Mouse (Mus musculus): ENCODE measurements around the gene Krt35. TPM values are rescaled to one million over a fixed set of nuclear protein-coding genes. Genes with fewer than 3 reads are reported as not detected.

Gene Krt35
- total and polyA plus RNA-seq, 3 experiments, result not detected

DNA sequence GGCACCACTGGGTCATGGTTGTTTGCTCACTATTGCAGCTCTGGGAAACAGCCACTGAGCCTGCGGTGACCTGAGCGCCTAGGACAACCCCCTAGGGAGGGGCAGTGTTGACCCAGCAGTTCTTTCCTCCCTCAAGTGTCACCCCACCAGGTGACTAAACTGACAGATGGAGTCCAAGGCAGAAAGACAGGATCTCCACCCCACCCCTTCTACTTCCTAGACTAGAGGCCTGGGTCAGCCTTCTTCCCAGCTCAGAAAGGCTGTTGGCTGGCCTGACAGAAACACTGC, 17.6 kb upstream of the Krt35 start:
- no peak for DNase-seq (ENCODE audit: low read depth, low spot score)
- TF ChIP-seq POLR2AphosphoS5 (IDR thresholded peaks at IDR 0.05; ENCODE audit: borderline replicate concordance, low read depth, low read length), result no peak
- no peak for TF ChIP-seq JUND (IDR thresholded peaks at IDR 0.05; ENCODE audit: low read depth, low read length)
- no peak for TF ChIP-seq NELFE (IDR thresholded peaks at IDR 0.05; ENCODE audit: low read depth, low read length)
- TF ChIP-seq TBP (IDR thresholded peaks at IDR 0.05; ENCODE audit: low read depth, low read length), result no peak
- TF ChIP-seq KAT2A (conservative IDR thresholded peaks at IDR 0.05; ENCODE audit: low read depth, low read length), result no peak
- no peak for TF ChIP-seq USF1 (IDR thresholded peaks at IDR 0.05; ENCODE audit: low read depth, low read length)
- TF ChIP-seq MYB (IDR thresholded peaks at IDR 0.05; ENCODE audit: low read depth, low read length), result no peak
- TF ChIP-seq ETS1 (IDR thresholded peaks at IDR 0.05; ENCODE audit: low read depth, low read length), result no peak
- TF ChIP-seq GATA1 (IDR thresholded peaks at IDR 0.05; ENCODE audit: low read depth, low read length), result no peak
- no peak for TF ChIP-seq UBTF (IDR thresholded peaks at IDR 0.05; ENCODE audit: borderline replicate concordance, insufficient read depth, low read depth, low read length)
- TF ChIP-seq SMC3 (IDR thresholded peaks at IDR 0.05; ENCODE audit: low read depth, low read length), result no peak
- TF ChIP-seq E2F4 (IDR thresholded peaks at IDR 0.05; ENCODE audit: borderline replicate concordance, low read depth, low read length), result no peak
- no peak for TF ChIP-seq MAFK (IDR thresholded peaks at IDR 0.05; ENCODE audit: borderline replicate concordance, low read depth, low read length)
- no peak for TF ChIP-seq MAX (IDR thresholded peaks at IDR 0.05; ENCODE audit: low read length)
- Histone ChIP-seq H3K36me3 (ENCODE audit: control insufficient read depth in 1 of 2, insufficient read depth in 2 of 2, low read length in 2 of 2) (no peaks in the 10 kb centered on the region), H3K4me1 (ENCODE audit: control insufficient read depth in 1 of 2, insufficient read depth in 2 of 2, low read length in 2 of 2) (no peaks in the 10 kb centered on the region), H3K79me2 (ENCODE audit: control insufficient read depth, insufficient read depth, low read length, poor library complexity) (no peaks in the 10 kb centered on the region), H3K27ac (ENCODE audit: control insufficient read depth, low read depth, low read length) (no peak overlapping the region), H3K4me3 (ENCODE audit: control insufficient read depth in 1 of 2, insufficient read depth in 1 of 2, low read depth in 2 of 2, low read length in 2 of 2) (no peak overlapping the region), H3K9me3 (replicated peaks; ENCODE audit: insufficient read depth, low read length) (no peaks in the 10 kb centered on the region), H3K9ac (ENCODE audit: control insufficient read depth, low read depth, low read length, poor library complexity, severe bottlenecking) (no peak overlapping the region), H3K27me3 (ENCODE audit: control insufficient read depth in 1 of 2, insufficient read depth in 2 of 2, low read length in 2 of 2) (no peaks in the 10 kb centered on the region)

DNA sequence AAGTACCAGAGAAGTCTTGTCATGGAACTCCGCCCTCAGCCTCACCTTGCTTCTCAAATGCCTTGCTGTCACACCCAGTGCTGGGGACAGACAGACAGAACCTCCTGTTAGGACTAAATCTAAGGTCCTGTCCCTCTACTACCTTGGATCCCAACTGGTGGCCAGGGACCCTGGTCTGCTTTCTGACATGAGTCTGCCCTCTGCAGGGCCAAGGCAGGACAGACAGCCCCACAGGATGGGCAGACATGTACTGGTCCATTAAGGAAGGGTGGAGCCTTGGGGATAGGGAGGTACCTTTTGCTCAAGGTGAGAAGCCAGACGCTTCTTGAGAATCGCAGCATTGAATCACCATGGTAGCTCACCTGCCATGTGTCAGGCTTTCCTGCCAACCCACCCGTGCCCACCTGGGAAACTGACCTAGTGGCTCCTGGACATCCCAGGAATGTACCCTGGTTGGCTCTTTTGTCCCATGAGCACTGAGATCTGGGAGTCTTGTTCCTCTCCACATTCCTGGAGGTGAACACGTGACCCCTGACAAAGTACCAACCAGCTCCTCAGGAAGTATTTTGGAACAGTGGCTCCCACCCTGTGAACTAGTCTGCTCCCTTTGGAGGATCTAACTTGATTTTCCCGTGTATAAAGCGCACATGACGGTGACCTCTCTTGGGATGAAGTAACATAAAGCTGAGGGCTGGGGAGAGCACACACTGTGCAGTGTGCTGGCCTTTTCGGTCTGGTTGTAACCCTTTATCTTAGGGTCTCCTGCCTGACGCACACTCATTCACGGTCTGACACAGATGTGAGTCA, 17.1 kb upstream of the Krt35 start:
- Histone ChIP-seq H3K9me3 (replicated peaks; ENCODE audit: insufficient read depth, low read length) (no peaks in the 10 kb centered on the region), H3K27ac (ENCODE audit: control insufficient read depth, low read depth, low read length) (no peak overlapping the region)

More for the DNA sequence above, 17.1 kb upstream of the Krt35 start:
- Histone ChIP-seq H3K79me2 (ENCODE audit: control insufficient read depth, insufficient read depth, low read length, poor library complexity) (no peaks in the 10 kb centered on the region), H3K4me3 (ENCODE audit: control insufficient read depth in 1 of 2, insufficient read depth in 1 of 2, low read depth in 2 of 2, low read length in 2 of 2) (no peak overlapping the region), H3K4me1 (ENCODE audit: control insufficient read depth in 1 of 2, insufficient read depth in 2 of 2, low read length in 2 of 2) (no peaks in the 10 kb centered on the region), H3K27me3 (ENCODE audit: control insufficient read depth in 1 of 2, insufficient read depth in 2 of 2, low read length in 2 of 2) (no peaks in the 10 kb centered on the region), H3K9ac (ENCODE audit: control insufficient read depth, low read depth, low read length, poor library complexity, severe bottlenecking) (no peak overlapping the region), H3K36me3 (ENCODE audit: control insufficient read depth in 1 of 2, insufficient read depth in 2 of 2, low read length in 2 of 2) (no peaks in the 10 kb centered on the region)
- no peak for DNase-seq (ENCODE audit: low read depth, low spot score)
- TF ChIP-seq TCF12 (IDR thresholded peaks at IDR 0.05; ENCODE audit: low read depth, low read length), result no peak
- TF ChIP-seq RCOR1 (IDR thresholded peaks at IDR 0.05; ENCODE audit: low read depth, low read length), result no peak
